Mouse (Mus musculus) cerebellum, postnatal 25 days (tissue): ENCODE data around the gene Slc6a16.
A peak's percentile ranks its signal among the peaks of the same experiment; 100 is the strongest.

Experiments used
- DNase-seq, 2 experiments: peaks; one replicate each; pipeline ENCODE4 v3.0.0; 2021; ENCODE audit warnings: mixed read lengths in 2 of 2

Slc6a16 gene

DNA sequence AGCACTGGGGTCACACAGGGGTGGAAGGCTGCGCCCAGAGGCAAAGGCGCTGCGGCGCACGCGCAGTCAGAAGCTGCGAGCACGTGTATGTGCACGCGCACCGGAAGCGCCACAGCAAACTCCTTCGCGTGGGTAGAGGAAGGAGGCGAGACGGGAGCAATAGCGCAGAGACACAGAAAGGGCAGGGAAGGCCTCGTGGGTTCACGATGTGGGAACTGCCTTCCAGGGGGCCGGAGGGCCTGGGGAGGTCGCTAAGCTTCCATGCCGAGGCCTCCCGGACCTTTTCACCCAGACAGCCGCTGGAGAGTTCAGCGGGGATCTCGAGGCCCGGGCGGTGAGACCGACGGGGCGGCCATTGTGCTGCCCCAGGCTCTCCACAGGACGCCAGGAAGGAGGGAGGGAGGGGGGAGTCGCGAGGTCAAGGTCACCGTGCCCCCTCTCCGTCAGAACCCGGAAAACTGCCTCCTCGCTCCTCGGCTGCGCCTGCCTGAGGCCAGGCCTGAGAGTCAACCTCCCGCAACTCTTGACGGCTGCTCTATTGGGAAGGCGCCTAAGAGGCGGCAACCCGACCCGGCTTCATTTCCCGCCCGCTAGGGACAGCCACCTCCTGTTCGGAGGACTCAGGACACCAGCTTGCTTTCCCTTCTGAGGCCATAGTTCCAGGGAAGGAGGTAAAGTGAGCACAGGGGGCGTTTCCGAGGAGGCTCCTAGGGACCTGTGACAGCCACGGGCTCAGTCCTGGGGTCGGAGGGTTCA, at the start of gene Slc6a16:
TSS of gene Slc6a16 (plus strand) at position 453 of the 756 bp plus-strand sequence.
- peak; percentile 32 to 52 for DNase-seq

DNA sequence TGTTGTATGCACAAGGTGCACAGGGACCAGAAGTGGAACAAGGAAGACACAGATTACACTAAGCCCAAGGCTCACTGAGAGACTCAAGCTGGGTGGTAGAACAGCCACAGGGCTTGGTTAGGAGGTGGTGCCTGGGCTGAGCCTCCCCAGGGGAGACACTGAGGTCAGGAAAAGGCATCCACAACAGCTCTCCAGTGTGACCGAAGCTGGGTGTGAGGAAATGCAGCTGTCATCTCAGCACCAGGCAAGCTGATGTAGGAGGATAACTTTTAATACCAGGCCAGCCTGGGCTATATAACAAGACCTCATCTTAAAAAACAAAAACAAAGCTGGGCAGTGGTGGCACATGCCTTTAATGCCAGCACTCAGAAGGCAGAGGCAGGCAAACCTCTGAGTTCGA, 49.7 kb upstream of the Slc6a16 start:
- peak in 1 of 2 experiments; percentile 19 for DNase-seq

GRCm38 (mm10) chr7:45191803-45192363, 49.0 kb upstream of the Slc6a16 start:
- peak; percentile 83 to 87 for DNase-seq

DNA sequence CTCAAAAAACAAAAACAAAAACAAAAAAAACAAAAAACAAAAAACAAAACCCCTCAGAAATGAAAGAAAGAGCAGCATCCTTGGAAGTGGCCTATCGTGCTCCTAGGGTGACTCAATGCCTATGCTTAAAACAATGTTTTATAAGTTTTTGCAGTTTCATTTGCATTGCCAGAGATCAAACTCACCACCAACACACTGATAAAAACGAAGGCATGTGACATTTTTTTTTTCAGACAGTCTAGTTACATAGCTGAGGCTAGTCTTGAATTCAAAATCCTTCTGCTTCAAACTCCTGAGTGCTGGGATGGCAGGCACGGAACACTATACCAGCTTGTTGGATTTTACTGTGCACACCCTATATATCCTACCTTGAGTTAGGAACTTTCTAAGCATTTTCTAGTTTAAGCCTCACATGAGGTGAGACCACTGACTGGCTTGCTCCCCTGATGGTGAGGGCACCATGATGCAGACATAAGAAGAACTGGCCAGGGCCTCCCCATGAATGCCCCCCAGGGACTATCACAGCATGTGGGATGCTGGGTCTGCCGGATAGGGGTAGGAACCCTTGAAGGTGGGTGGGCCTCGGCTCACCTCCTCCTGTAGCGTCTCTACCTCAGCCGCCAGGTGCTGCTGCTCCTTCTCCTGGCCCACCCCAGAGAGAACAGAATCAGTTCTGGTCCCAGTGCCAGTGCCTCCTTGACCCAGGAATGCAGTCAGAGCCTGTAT, 48.1 kb upstream of the Slc6a16 start:
- DNase-seq: peak in 1 of 2 experiments; percentile 53

GRCm38 (mm10) chr7:45193406-45193805, 47.5 kb upstream of the Slc6a16 start:
- peak; percentile 74 to 76 for DNase-seq

DNA sequence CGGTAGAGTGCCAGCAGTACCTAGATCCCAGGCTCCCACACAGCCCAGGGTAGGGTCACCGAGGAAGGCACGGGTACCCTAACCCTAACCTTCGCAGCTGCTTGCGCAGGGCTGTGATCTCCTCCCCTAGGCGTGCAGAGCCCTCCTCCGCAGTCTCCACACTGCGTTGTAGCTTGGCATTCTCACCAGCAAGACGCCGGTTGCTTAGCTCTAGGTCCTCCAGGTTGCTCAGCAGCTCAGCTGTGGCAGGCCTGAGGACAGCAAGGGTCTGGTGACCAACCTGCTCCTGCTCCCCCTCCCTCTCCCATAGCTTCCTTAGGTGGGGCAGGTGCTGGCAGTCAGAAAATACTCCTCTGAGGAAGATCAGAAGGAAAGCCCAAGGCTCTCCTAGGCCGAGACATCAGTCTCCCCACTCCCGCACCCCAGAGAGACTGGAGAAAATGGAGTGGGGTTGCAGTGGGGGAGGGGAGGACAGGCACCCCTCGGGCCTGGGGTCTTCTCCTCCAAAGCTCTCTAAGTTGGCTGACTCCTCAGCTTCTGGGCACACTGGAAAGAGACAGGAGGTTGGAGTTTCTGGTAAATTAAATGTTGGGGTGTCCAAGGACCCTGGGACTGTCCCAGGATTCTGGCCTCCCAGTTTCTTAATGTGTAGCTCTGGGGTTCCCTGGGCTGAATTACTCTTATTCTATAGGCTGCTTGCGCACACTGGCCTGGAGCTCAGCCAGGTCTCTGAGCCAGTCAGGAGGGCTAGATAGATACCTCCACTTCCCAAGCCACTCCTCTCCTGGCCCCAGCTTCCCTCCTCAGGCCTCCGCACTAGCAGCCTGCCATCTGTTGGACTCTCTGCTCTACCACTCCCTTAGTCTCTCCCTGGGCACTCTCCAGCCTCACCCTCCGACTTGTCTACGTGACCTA, 46.8 kb upstream of the Slc6a16 start:
- peak; percentile 72 to 83 for DNase-seq

GRCm38 (mm10) chr7:45195341-45196175, 45.3 kb upstream of the Slc6a16 start:
- peak; percentile 67 to 73 for DNase-seq

DNA sequence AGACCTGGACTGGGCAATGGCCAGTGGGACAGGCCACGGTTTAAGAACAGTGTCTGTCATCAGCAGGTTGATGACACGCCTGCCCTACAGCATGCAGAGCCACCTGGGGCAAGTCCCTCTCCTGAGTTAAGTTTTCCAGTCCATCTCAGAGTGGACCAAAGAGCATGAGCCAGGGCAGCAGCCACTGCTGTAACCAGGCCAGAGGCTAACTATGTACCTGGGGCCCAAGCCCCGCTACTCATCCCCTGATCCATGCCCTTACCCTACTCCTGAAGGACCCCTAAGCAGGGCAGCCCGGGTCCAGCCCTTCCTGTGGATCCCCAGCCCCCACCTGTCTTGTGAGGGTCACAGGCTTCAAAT, 44.7 kb upstream of the Slc6a16 start:
- DNase-seq: peak in 1 of 2 experiments; percentile 40

- peak in 1 of 2 experiments; percentile 33 for DNase-seq
Measured at GRCm38 (mm10) chr7:45196994-45197393, 43.9 kb upstream of the Slc6a16 start.

- DNase-seq: peak; percentile 92 to 94
Measured at GRCm38 (mm10) chr7:45198435-45198834, 42.5 kb upstream of the Slc6a16 start.

GRCm38 (mm10) chr7:45198961-45199360, 41.9 kb upstream of the Slc6a16 start:
- DNase-seq: peak; percentile 32 to 40

GRCm38 (mm10) chr7:45202654-45203053, 38.2 kb upstream of the Slc6a16 start:
- DNase-seq: no peak

- DNase-seq: peak; percentile 92 to 96
Measured at GRCm38 (mm10) chr7:45204380-45205143, 36.3 kb upstream of the Slc6a16 start, which contains the start of gene Ccdc155. Gene Ccdc155 (minus strand): TSS chr7:45204892.

- no peak for DNase-seq
Measured at GRCm38 (mm10) chr7:45208260-45208659, 32.6 kb upstream of the Slc6a16 start.

GRCm38 (mm10) chr7:45211070-45211469, 29.8 kb upstream of the Slc6a16 start:
- no peak for DNase-seq

GRCm38 (mm10) chr7:45211851-45212251, 29.0 kb upstream of the Slc6a16 start, which contains the start of gene Dkkl1:
Gene Dkkl1 (minus strand): TSS chr7:45212147.
- no peak for DNase-seq

- DNase-seq: no peak
Measured at GRCm38 (mm10) chr7:45212356-45212755, 28.5 kb upstream of the Slc6a16 start.

GRCm38 (mm10) chr7:45213708-45214107, 27.2 kb upstream of the Slc6a16 start:
- no peak for DNase-seq

GRCm38 (mm10) chr7:45215673-45216441, 25.0 kb upstream of the Slc6a16 start, which contains the start of gene Tead2:
Gene Tead2 (plus strand): TSS chr7:45215753.
- no peak for DNase-seq
